Mouse (Mus musculus) cerebellum, adult 2 months (tissue): ENCODE results near the gene Zfp825.
"Not testable (repeated sequence)": the region's sequence is repeated elsewhere in the genome, so short reads cannot be mapped to it uniquely, and the experiment has no call there.

Source experiments
- CTCF ChIP-seq: fragments of 200-500 bp; IDR thresholded peaks from 2 replicates; pipeline ENCODE4 v1.5.1; 2011; ENCODE audit warnings: low read depth, mild to moderate bottlenecking, control low read depth, low read length, moderate library complexity, borderline replicate concordance; ENCODE audit not compliant: insufficient read depth
- POLR2A ChIP-seq: fragments of 200-500 bp; IDR thresholded peaks from 2 replicates; pipeline ENCODE4 v1.6.1; 2011; ENCODE audit warnings: low read length, control low read depth, borderline replicate concordance; ENCODE audit not compliant: insufficient read depth

GRCm38 (mm10) chr13:74499696-74500095 is 5.9 kb upstream of the Zfp825 start:
- TF ChIP-seq CTCF, POLR2A: not testable (repeated sequence)
